Mouse (Mus musculus) C2C12 (cell line): ENCODE results near the gene Mon2. TPM values are rescaled to one million over a fixed set of nuclear protein-coding genes. Genes with fewer than 3 reads are reported as not detected.

Source experiments
- H3K27me3 ChIP-seq: one replicate; pipeline ENCODE4 v1.6.1; 2011; ENCODE audit not compliant: control insufficient read depth, insufficient read depth, insufficient read length
- H3K36me3 ChIP-seq: one replicate; pipeline ENCODE4 v1.6.1; 2011; ENCODE audit not compliant: control insufficient read depth, insufficient read depth
- H3K4me3 ChIP-seq: one replicate; pipeline ENCODE4 v1.5.1; 2011; ENCODE audit warnings: mild to moderate bottlenecking, control low read depth; ENCODE audit not compliant: poor library complexity, insufficient read depth, severe bottlenecking
- H3K79me2 ChIP-seq: one replicate; pipeline ENCODE4 v1.6.1; 2011; ENCODE audit not compliant: control insufficient read depth, insufficient read depth
- H3K79me3 ChIP-seq: one replicate; pipeline ENCODE4 v1.6.1; 2011; ENCODE audit warnings: low read depth, control low read depth
- H3ac ChIP-seq: one replicate; pipeline ENCODE3; 2011; ENCODE audit warnings: low read depth; ENCODE audit not compliant: control insufficient read depth, insufficient read length
- CEBPB ChIP-seq: IDR thresholded peaks from one replicate; pipeline ENCODE4 v1.6.1; 2011; ENCODE audit warnings: low read depth, mild to moderate bottlenecking, control low read depth, moderate library complexity
- CTCF ChIP-seq: IDR thresholded peaks from one replicate; pipeline ENCODE4 v1.5.1; 2011; ENCODE audit not compliant: control insufficient read depth, insufficient read depth, insufficient read length
- FOSL1 ChIP-seq: IDR thresholded peaks from one replicate; pipeline ENCODE4 v1.8.0; 2011; ENCODE audit warnings: mild to moderate bottlenecking, low read length; ENCODE audit not compliant: poor library complexity, insufficient read depth, severe bottlenecking
- MAX ChIP-seq: IDR thresholded peaks from one replicate; pipeline ENCODE4 v1.6.1; 2011; ENCODE audit warnings: mild to moderate bottlenecking, control low read depth
- MYOD1 ChIP-seq: IDR thresholded peaks from one replicate; pipeline ENCODE4 v1.6.1; 2011; ENCODE audit warnings: low read depth; ENCODE audit not compliant: control insufficient read depth, insufficient read length
- MYOG ChIP-seq: IDR thresholded peaks from one replicate; pipeline ENCODE4 v1.6.1; 2011; ENCODE audit not compliant: control insufficient read depth, insufficient read length; ENCODE audit errors: extremely low read depth
- USF1 ChIP-seq: IDR thresholded peaks from one replicate; pipeline ENCODE4 v1.6.1; 2011; ENCODE audit warnings: low read depth, mild to moderate bottlenecking, control low read depth, moderate library complexity
- polyA plus RNA-seq: library from polyadenylated mRNA; unstranded; fragments of >200 nt; fragmentation: generic; extraction: Trizol; gene quantifications from one replicate; pipeline ENCODE4 v1.2.1, GENCODE M21; 2012; ENCODE audit warnings: missing spikeins

Mon2 gene
- polyA plus RNA-seq, 1 experiment = 27.4 TPM

- no peaks in the 10 kb centered on the region for H3K79me3 ChIP-seq
- H3K4me3 ChIP-seq = no peak overlapping the region
- no peak overlapping the region for H3ac ChIP-seq
- TF ChIP-seq MYOG = no peak
- TF ChIP-seq MYOD1 = no peak
- no peak for TF ChIP-seq CTCF
- no peak for TF ChIP-seq MAX
- TF ChIP-seq USF1 = no peak
- no peak for TF ChIP-seq CEBPB
- TF ChIP-seq FOSL1 = no peak
- no peaks in the 10 kb centered on the region for H3K27me3 ChIP-seq
- H3K79me2 ChIP-seq = no peaks in the 10 kb centered on the region
- H3K36me3 ChIP-seq = no peaks in the 10 kb centered on the region
Observed at GRCm38 (mm10) chr10:122960738-122961137, 115.6 kb downstream of the Mon2 start.

- H3K79me3 ChIP-seq = no peaks in the 10 kb centered on the region
- no peaks in the 10 kb centered on the region for H3K27me3 ChIP-seq
- H3K79me2 ChIP-seq = no peaks in the 10 kb centered on the region
- H3ac ChIP-seq = no peak overlapping the region
- H3K4me3 ChIP-seq = no peak overlapping the region
- TF ChIP-seq CEBPB (no peak), MYOG (no peak), USF1 (no peak), CTCF (no peak), FOSL1 (no peak), MAX (no peak), MYOD1 (no peak)
- H3K36me3 ChIP-seq = no peaks in the 10 kb centered on the region
Observed at GRCm38 (mm10) chr10:122960216-122960615, 116.1 kb downstream of the Mon2 start.

GRCm38 (mm10) chr10:122958699-122959098 is 117.6 kb downstream of the Mon2 start:
- no peaks in the 10 kb centered on the region for H3K27me3 ChIP-seq
- TF ChIP-seq MYOG (no peak), MAX (no peak), CTCF (no peak), MYOD1 (no peak), USF1 (no peak), FOSL1 (no peak), CEBPB (no peak)
- no peak overlapping the region for H3K4me3 ChIP-seq
- H3K36me3 ChIP-seq = no peaks in the 10 kb centered on the region
- H3K79me3 ChIP-seq = no peaks in the 10 kb centered on the region
- H3K79me2 ChIP-seq = no peaks in the 10 kb centered on the region
- no peak overlapping the region for H3ac ChIP-seq

GRCm38 (mm10) chr10:122957918-122958317 is 118.4 kb downstream of the Mon2 start:
- no peaks in the 10 kb centered on the region for H3K36me3 ChIP-seq
- no peaks in the 10 kb centered on the region for H3K27me3 ChIP-seq
- H3K79me3 ChIP-seq = no peaks in the 10 kb centered on the region
- H3K4me3 ChIP-seq = no peak overlapping the region
- H3ac ChIP-seq = no peak overlapping the region
- TF ChIP-seq MYOD1 (no peak), MAX (no peak), MYOG (no peak), CEBPB (no peak), FOSL1 (no peak), CTCF (no peak), USF1 (no peak)
- no peaks in the 10 kb centered on the region for H3K79me2 ChIP-seq

- TF ChIP-seq USF1 (no peak), CTCF (no peak), CEBPB (no peak), MYOG (no peak), MYOD1 (no peak), MAX (no peak)
- no peaks in the 10 kb centered on the region for H3K79me2 ChIP-seq
- H3K27me3 ChIP-seq = no peaks in the 10 kb centered on the region
Observed at GRCm38 (mm10) chr10:122953576-122953975, 122.7 kb downstream of the Mon2 start.

GRCm38 (mm10) chr10:122950966-122951365 is 125.3 kb downstream of the Mon2 start:
- H3ac ChIP-seq = no peak overlapping the region
- TF ChIP-seq MYOG (no peak), MAX (no peak), CEBPB (no peak), FOSL1 (no peak), CTCF (no peak)
- H3K4me3 ChIP-seq = no peak overlapping the region
- no peaks in the 10 kb centered on the region for H3K79me3 ChIP-seq
- no peaks in the 10 kb centered on the region for H3K27me3 ChIP-seq
- H3K36me3 ChIP-seq = no peaks in the 10 kb centered on the region
- H3K79me2 ChIP-seq = no peaks in the 10 kb centered on the region

More at GRCm38 (mm10) chr10:122953576-122953975, 122.7 kb downstream of the Mon2 start:
- H3ac ChIP-seq = no peak overlapping the region
- H3K79me3 ChIP-seq = no peaks in the 10 kb centered on the region
- H3K4me3 ChIP-seq = no peak overlapping the region
- no peaks in the 10 kb centered on the region for H3K36me3 ChIP-seq
